Mouse (Mus musculus): Measurements from ENCODE around the gene Dpep2nb. TPM values are rescaled to one million over a fixed set of nuclear protein-coding genes. Genes with fewer than 3 reads are reported as not detected.
A peak's percentile ranks its signal among the peaks of the same experiment; 100 is the strongest.
"Not testable (repeated sequence)": the region's sequence is repeated elsewhere in the genome, so short reads cannot be mapped to it uniquely, and the experiment has no call there.

The Dpep2nb gene
- total RNA-seq (2021), result under 1 TPM in 1 of 2 experiments, not detected in 1; 0.30 TPM
- long read RNA-seq, experiment 1, result 0 reads
- long read RNA-seq, experiment 2, result 0 reads

- DNase-seq, result no peak
Observed at GRCm38 (mm10) chr8:106005875-106006274, at the start of gene Dpep2nb. TSS of gene Dpep2nb (minus strand) at chr8:106005975.

GRCm38 (mm10) chr8:106055038-106055437 lies 49.3 kb upstream of the Dpep2nb start:
- no peak for DNase-seq

GRCm38 (mm10) chr8:106054190-106054811 lies 48.5 kb upstream of the Dpep2nb start:
- peak in 1 of 2 experiments; percentile 47 for DNase-seq

- no peak for DNase-seq
Observed at GRCm38 (mm10) chr8:106052510-106053089, 46.8 kb upstream of the Dpep2nb start.

GRCm38 (mm10) chr8:106051068-106051467 lies 45.3 kb upstream of the Dpep2nb start:
- DNase-seq, result no peak

GRCm38 (mm10) chr8:106049840-106050239 lies 44.1 kb upstream of the Dpep2nb start:
- DNase-seq, result no peak

GRCm38 (mm10) chr8:106047854-106048630 lies 42.3 kb upstream of the Dpep2nb start:
- no peak for DNase-seq

GRCm38 (mm10) chr8:106046872-106047559 lies 41.2 kb upstream of the Dpep2nb start:
- DNase-seq, result no peak

GRCm38 (mm10) chr8:106044151-106044550 lies 38.4 kb upstream of the Dpep2nb start:
- peak in 1 of 2 experiments; percentile 8 for DNase-seq

- no peak for DNase-seq
Observed at GRCm38 (mm10) chr8:106043055-106043454, 37.3 kb upstream of the Dpep2nb start.

GRCm38 (mm10) chr8:106040218-106040617 lies 34.4 kb upstream of the Dpep2nb start:
- no peak for DNase-seq

- no peak for DNase-seq
Observed at GRCm38 (mm10) chr8:106039605-106040004, 33.8 kb upstream of the Dpep2nb start.

- DNase-seq, result no peak
Observed at GRCm38 (mm10) chr8:106038721-106039120, 32.9 kb upstream of the Dpep2nb start.

GRCm38 (mm10) chr8:106022483-106022882 lies 16.7 kb upstream of the Dpep2nb start:
- DNase-seq, result peak; percentile 71 to 83

GRCm38 (mm10) chr8:106018039-106018438 lies 12.3 kb upstream of the Dpep2nb start:
- DNase-seq, result no peak

- no peak for DNase-seq
Observed at GRCm38 (mm10) chr8:106017130-106017529, 11.4 kb upstream of the Dpep2nb start.

- DNase-seq, result no peak
Observed at GRCm38 (mm10) chr8:106016284-106016683, 10.5 kb upstream of the Dpep2nb start.

- DNase-seq, result not testable (repeated sequence)
Observed at GRCm38 (mm10) chr8:106012203-106012602, 6.4 kb upstream of the Dpep2nb start.

- DNase-seq, result no peak
Observed at GRCm38 (mm10) chr8:106011643-106011986, 5.8 kb upstream of the Dpep2nb start, which contains the start of gene Ddx28. TSS of gene Ddx28 (minus strand) at chr8:106011882.

- DNase-seq, result peak; percentile 94 to 95
Observed at GRCm38 (mm10) chr8:106010748-106011642, 5.2 kb upstream of the Dpep2nb start.

GRCm38 (mm10) chr8:106007891-106008290 lies 2.1 kb upstream of the Dpep2nb start:
- not testable (repeated sequence) for DNase-seq
